ENCODE assay signal across 21 mouse cellular contexts in the genomic region with DNA sequence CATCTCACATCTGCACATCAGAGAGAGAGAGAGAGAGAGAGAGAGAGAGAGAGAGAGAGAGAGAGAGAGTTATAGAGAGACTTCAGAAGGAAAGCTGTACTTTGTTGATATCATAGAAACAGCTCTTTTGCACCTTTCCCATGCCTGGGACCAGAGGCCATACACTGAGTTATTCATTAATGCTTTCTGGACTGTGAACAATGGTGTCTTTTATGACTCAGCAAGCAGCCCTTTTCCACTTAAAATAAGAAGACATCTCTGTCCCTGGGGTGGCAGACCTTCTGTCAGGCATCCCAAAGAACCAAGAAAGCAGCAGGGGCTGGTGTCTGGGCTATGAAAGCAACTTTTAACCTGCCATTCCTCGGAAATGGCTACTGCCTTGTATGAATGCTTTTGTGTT. TPM values are rescaled to one million over a fixed set of nuclear protein-coding genes. Genes with fewer than 3 reads are reported as not detected.
DNase-seq lines count a peak whose midpoint lies in the region; ATAC-seq lines count a peak whose summit lies in the region.
"Had no signal": no experiment of that assay in that cellular context is flagged by ENCODE, and none has a peak within 500 bp of the region (broad histone marks: within the 10 kb centered on the region; RNA-seq: fewer than 3 reads in every experiment).

No protein-coding gene starts in this region.

- no peak overlapping the region for H3K4me3 ChIP-seq in lung, embryonic 15.5 days
- H3K4me3 ChIP-seq in kidney, embryonic 16.5 days (ENCODE audit: low read length): no peak overlapping the region
- H3K4me3 ChIP-seq: hindbrain, embryonic 13.5 days; liver, embryonic 13.5 days; myocyte; neural tube, embryonic 15.5 days had no signal

- no peak overlapping the region for H3K9ac ChIP-seq in lung, embryonic 15.5 days
- H3K9ac ChIP-seq in kidney, embryonic 16.5 days (replicated peaks; ENCODE audit: low read length): 0 out of 2 replicates have a peak overlapping the region, but pooled peaks have one; percentile 7
- H3K9ac ChIP-seq: hindbrain, embryonic 13.5 days; liver, embryonic 13.5 days; neural tube, embryonic 15.5 days had no signal

- H3K9me3 ChIP-seq in lung, embryonic 15.5 days: no peaks in the 10 kb centered on the region
- no peaks in the 10 kb centered on the region for H3K9me3 ChIP-seq in kidney, embryonic 16.5 days (ENCODE audit: low read length)
- H3K9me3 ChIP-seq: hindbrain, embryonic 13.5 days; liver, embryonic 13.5 days; neural tube, embryonic 15.5 days had no signal

- H3K36me3 ChIP-seq in lung, embryonic 15.5 days: peaks cover 7% of the 10 kb centered on the region
- H3K36me3 ChIP-seq in kidney, embryonic 16.5 days (ENCODE audit: insufficient read depth, low read length): peaks cover 4% of the 10 kb centered on the region; the same call in 1 of the 2 replicates

- 45% methylated on average over 1 of the region's 1 CpGs for WGBS in lung, embryonic 15.5 days
- WGBS in kidney, embryonic 16.5 days: 73% methylated on average over 1 of the region's 1 CpGs

- DNase-seq in kidney, adult 18-20 months: peak; percentile 25
- DNase-seq in kidney, postnatal 25 days: no peak
- DNase-seq in lung, postnatal 10 days: no peak
- peak; percentile 60 for DNase-seq in yolk sac, embryonic 10.5 days (ENCODE audit: low spot score)
- DNase-seq in urinary bladder, postnatal 10 days (ENCODE audit: low spot score): no peak
- DNase-seq: adrenal gland, adult 2 months; cerebellum, postnatal 10 days; gastrocnemius, postnatal 36 days; heart, postnatal 10 days; liver, embryonic 13.5 days; midbrain, embryonic 14.5 days; thymus, postnatal 25 days had no signal

- peaks cover 6% of the 10 kb centered on the region; the same call in 1 of the 2 replicates for H3K27me3 ChIP-seq in lung, embryonic 15.5 days
- H3K27me3 ChIP-seq in kidney, embryonic 16.5 days (ENCODE audit: insufficient read depth, low read length): no peaks in the 10 kb centered on the region; the same call in 1 of the 2 replicates
- H3K27me3 ChIP-seq: liver, embryonic 13.5 days; neural tube, embryonic 15.5 days had no signal

- no peak overlapping the region for H3K4me2 ChIP-seq in lung, embryonic 15.5 days
- H3K4me2 ChIP-seq in kidney, embryonic 16.5 days (replicated peaks; ENCODE audit: low read depth, low read length): no peak overlapping the region
- H3K4me2 ChIP-seq: hindbrain, embryonic 13.5 days; liver, embryonic 13.5 days; neural tube, embryonic 15.5 days had no signal

- H3K27ac ChIP-seq in lung, embryonic 15.5 days: peak overlapping the region; percentile 64
- H3K27ac ChIP-seq in kidney, embryonic 16.5 days (ENCODE audit: low read length): peak overlapping the region; percentile 63
- H3K27ac ChIP-seq: hindbrain, embryonic 13.5 days; neural tube, embryonic 15.5 days had no signal

- H3K4me1 ChIP-seq in lung, embryonic 15.5 days: peaks cover 20% of the 10 kb centered on the region
- peaks cover 20% of the 10 kb centered on the region for H3K4me1 ChIP-seq in kidney, embryonic 16.5 days (ENCODE audit: insufficient read depth, low read length)

- ATAC-seq in lung, embryonic 15.5 days (ENCODE audit: borderline replicate concordance, extremely low read depth, low FRiP score, low TSS enrichment): no peak
- no peak for ATAC-seq in kidney, embryonic 16.5 days (ENCODE audit: low FRiP score, low TSS enrichment)
- ATAC-seq in erythroid progenitor cell, adult 5-6 weeks (replicated peaks; ENCODE audit: low FRiP score, poor library complexity, severe bottlenecking): no peak
- ATAC-seq: forebrain, embryonic 14.5 days had no signal

RNA-seq across cellular contexts. Expression of a gene that starts 4.0 kb away (rescaled TPM):
- 89.6 and 92.9 TPM in 2 replicates for polyA plus RNA-seq in lung, embryonic 15.5 days (2015; fragmentation: Nextera tagmentation; extraction: Ambion mirVana)
- 99.3 and 104 TPM in 2 replicates for polyA plus RNA-seq in kidney, embryonic 16.5 days (2015; fragmentation: Nextera tagmentation; extraction: Ambion mirVana)
- 8.8 and 11.9 TPM in 2 replicates for total RNA-seq in erythroid progenitor cell, adult 5-6 weeks (2015; ENCODE audit: low replicate concordance)
- 5.3 and 29.0 TPM in 2 replicates for total RNA-seq in erythroid progenitor cell, adult 5-6 weeks (2017; ENCODE audit: low replicate concordance)

RNA-seq across cellular contexts. Expression of a gene that starts 5.2 kb away (rescaled TPM):
- 0.10 TPM in 1 of 2 replicates, not detected in the other for polyA plus RNA-seq in lung, embryonic 15.5 days (2015; fragmentation: Nextera tagmentation; extraction: Ambion mirVana)
- not detected in 2 replicates for polyA plus RNA-seq in kidney, embryonic 16.5 days (2015; fragmentation: Nextera tagmentation; extraction: Ambion mirVana)
- total RNA-seq in erythroid progenitor cell, adult 5-6 weeks (2015; ENCODE audit: low replicate concordance): not detected in 2 replicates
- not detected in 2 replicates for total RNA-seq in erythroid progenitor cell, adult 5-6 weeks (2017; ENCODE audit: low replicate concordance)
- total RNA-seq: adrenal gland, adult 2 months; gastrocnemius, postnatal 36 days; heart, postnatal 10 days; layer of hippocampus, postnatal 14 days; left cerebral cortex, postnatal 14 days had no signal
- polyA plus RNA-seq: adrenal gland, adult 2 months; forebrain, embryonic 14.5 days; hindbrain, embryonic 13.5 days; liver, embryonic 13.5 days; midbrain, embryonic 14.5 days; myocyte; neural tube, embryonic 15.5 days had no signal

RNA-seq across cellular contexts. Expression of a gene that starts 21.8 kb away (rescaled TPM):
- polyA plus RNA-seq in lung, embryonic 15.5 days (2015; fragmentation: Nextera tagmentation; extraction: Ambion mirVana): 5.8 and 6.2 TPM in 2 replicates
- polyA plus RNA-seq in kidney, embryonic 16.5 days (2015; fragmentation: Nextera tagmentation; extraction: Ambion mirVana): 1.1 and 1.7 TPM in 2 replicates
- total RNA-seq in erythroid progenitor cell, adult 5-6 weeks (2015; ENCODE audit: low replicate concordance): 4.2 and 5.8 TPM in 2 replicates
- 3.9 and 9.5 TPM in 2 replicates for total RNA-seq in erythroid progenitor cell, adult 5-6 weeks (2017; ENCODE audit: low replicate concordance)

RNA-seq across cellular contexts. Expression of a gene that starts 30.3 kb away (rescaled TPM):
- polyA plus RNA-seq in lung, embryonic 15.5 days (2015; fragmentation: Nextera tagmentation; extraction: Ambion mirVana): 5.2 and 6.3 TPM in 2 replicates
- 6.6 and 6.7 TPM in 2 replicates for polyA plus RNA-seq in kidney, embryonic 16.5 days (2015; fragmentation: Nextera tagmentation; extraction: Ambion mirVana)
- 34.0 and 38.9 TPM in 2 replicates for total RNA-seq in erythroid progenitor cell, adult 5-6 weeks (2015; ENCODE audit: low replicate concordance)
- total RNA-seq in erythroid progenitor cell, adult 5-6 weeks (2017; ENCODE audit: low replicate concordance): 37.8 and 43.8 TPM in 2 replicates

RNA-seq across cellular contexts. Expression of a gene that starts 57.9 kb away (rescaled TPM):
- 0.86 and 1.0 TPM in 2 replicates for polyA plus RNA-seq in lung, embryonic 15.5 days (2015; fragmentation: Nextera tagmentation; extraction: Ambion mirVana)
- polyA plus RNA-seq in kidney, embryonic 16.5 days (2015; fragmentation: Nextera tagmentation; extraction: Ambion mirVana): 0.60 and 0.92 TPM in 2 replicates
- 2.9 TPM in 1 of 2 replicates, not detected in the other for total RNA-seq in erythroid progenitor cell, adult 5-6 weeks (2015; ENCODE audit: low replicate concordance)
- total RNA-seq in erythroid progenitor cell, adult 5-6 weeks (2017; ENCODE audit: low replicate concordance): 0.26 TPM in 1 of 2 replicates, not detected in the other

Comparison
In these comparisons a context has a peak if more than half of its experiments do, and no peak if none do; other contexts are left out.
1. DNase-seq: peak in kidney, adult 18-20 months (single experiment) and yolk sac, embryonic 10.5 days (single experiment); none in kidney, postnatal 25 days (0 of 2), lung, postnatal 10 days (single experiment) and urinary bladder, postnatal 10 days (single experiment).